Mouse (Mus musculus) right cerebral cortex, postnatal 4 days (tissue): ENCODE results near the gene Adk.

ENCODE experiments used
- DNase-seq: peaks from one replicate; pipeline ENCODE4 v3.0.0-alpha.2; 2022

Adk gene

GRCm38 (mm10) chr14:21102666-21103203 lies 50.4 kb downstream of the Adk start:
- no peak for DNase-seq

- no peak for DNase-seq
Measured at GRCm38 (mm10) chr14:21105049-21105448, 52.7 kb downstream of the Adk start.

- DNase-seq, result no peak
Measured at GRCm38 (mm10) chr14:21106582-21106981, 54.2 kb downstream of the Adk start.

- DNase-seq, result no peak
Measured at GRCm38 (mm10) chr14:21107551-21107950, 55.2 kb downstream of the Adk start.

- DNase-seq, result no peak
Measured at GRCm38 (mm10) chr14:21110492-21110891, 58.1 kb downstream of the Adk start.

GRCm38 (mm10) chr14:21111500-21111899 lies 59.1 kb downstream of the Adk start:
- DNase-seq, result no peak

- DNase-seq, result no peak
Measured at GRCm38 (mm10) chr14:21112174-21112573, 59.8 kb downstream of the Adk start.

GRCm38 (mm10) chr14:21112742-21113141 lies 60.4 kb downstream of the Adk start:
- no peak for DNase-seq

GRCm38 (mm10) chr14:21114339-21114738 lies 62.0 kb downstream of the Adk start:
- no peak for DNase-seq

- DNase-seq, result no peak
Measured at GRCm38 (mm10) chr14:21115318-21115717, 62.9 kb downstream of the Adk start.

GRCm38 (mm10) chr14:21115888-21116460 lies 63.6 kb downstream of the Adk start:
- no peak for DNase-seq

- no peak for DNase-seq
Measured at GRCm38 (mm10) chr14:21118095-21118494, 65.7 kb downstream of the Adk start.

GRCm38 (mm10) chr14:21119653-21120313 lies 67.4 kb downstream of the Adk start:
- DNase-seq, result no peak

GRCm38 (mm10) chr14:21120473-21120872 lies 68.1 kb downstream of the Adk start:
- DNase-seq, result peak; percentile 62

- no peak for DNase-seq
Measured at GRCm38 (mm10) chr14:21127215-21127614, 74.8 kb downstream of the Adk start.

GRCm38 (mm10) chr14:21136906-21137305 lies 84.5 kb downstream of the Adk start:
- DNase-seq, result peak; percentile 49

GRCm38 (mm10) chr14:21142603-21143002 lies 90.2 kb downstream of the Adk start:
- no peak for DNase-seq

GRCm38 (mm10) chr14:21143406-21144115 lies 91.2 kb downstream of the Adk start:
- peak; percentile 16 for DNase-seq

- DNase-seq, result no peak
Measured at GRCm38 (mm10) chr14:21147171-21147570, 94.8 kb downstream of the Adk start.

- no peak for DNase-seq
Measured at GRCm38 (mm10) chr14:21150301-21150700, 97.9 kb downstream of the Adk start.

- no peak for DNase-seq
Measured at GRCm38 (mm10) chr14:21152055-21152454, 99.7 kb downstream of the Adk start.

GRCm38 (mm10) chr14:21165706-21166105 lies 113.3 kb downstream of the Adk start:
- no peak for DNase-seq

- DNase-seq, result no peak
Measured at GRCm38 (mm10) chr14:21166114-21166513, 113.7 kb downstream of the Adk start.
